Mouse (Mus musculus) small intestine, adult 2 months (tissue): Measurements from ENCODE around the gene Gabpb1.

Experiments used
- CTCF ChIP-seq: fragments of 200-500 bp; IDR thresholded peaks from 2 replicates; pipeline ENCODE4 v1.5.1; 2012; ENCODE audit warnings: low read depth, mild to moderate bottlenecking, control low read depth, inconsistent platforms, low read length, moderate library complexity, mixed read lengths; ENCODE audit not compliant: insufficient replicate concordance, insufficient read length; ENCODE audit errors: extremely low read depth
- POLR2A ChIP-seq: fragments of 200-500 bp; IDR thresholded peaks from 2 replicates; pipeline ENCODE4 v1.6.1; 2012; ENCODE audit warnings: low read depth, mild to moderate bottlenecking, control low read depth, inconsistent platforms, low read length, moderate library complexity

DNA sequence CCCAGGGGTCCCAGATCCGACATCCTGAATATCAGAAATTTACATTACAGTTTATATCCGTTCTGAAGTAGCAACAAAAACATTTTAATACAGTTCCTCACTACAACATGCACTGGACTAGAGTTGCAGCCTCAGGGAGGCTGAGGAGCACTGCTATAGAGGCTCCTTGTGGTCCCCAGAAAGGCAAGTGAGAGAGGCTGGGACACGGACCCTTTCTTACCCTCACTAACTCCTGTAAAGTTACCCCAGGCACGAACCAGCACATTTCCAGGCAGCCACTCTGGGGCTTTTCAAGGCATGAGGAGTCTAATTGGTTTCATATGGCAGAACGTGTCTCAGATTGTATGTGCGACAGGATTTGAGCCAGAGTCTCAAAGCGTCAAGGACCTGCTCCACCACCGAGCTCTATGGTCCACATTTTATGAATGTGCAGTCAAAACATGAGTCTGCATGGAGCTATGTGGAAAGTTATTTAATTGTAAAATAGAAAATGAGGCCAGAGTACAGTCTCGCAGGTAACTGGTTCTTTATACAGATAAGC lies 47.6 kb downstream of the Gabpb1 start:
- TF ChIP-seq CTCF (no peak), POLR2A (no peak)
